In genomic region chr11:115627705-115628464, GRCm38 (mm10) we compare ENCODE assay signal across 8 mouse cellular contexts. TPM values are rescaled to one million over a fixed set of nuclear protein-coding genes. Genes with fewer than 3 reads are reported as not detected.
DNase-seq lines count a peak whose midpoint lies in the region; ATAC-seq and TF ChIP-seq lines count a peak whose summit lies in the region.

TSS of gene Slc25a19 (minus strand) at chr11:115628295.

- H3K4me1 ChIP-seq in cortical plate, adult 2 months (ENCODE audit: control insufficient read depth, insufficient read depth, low read length): peaks cover 1% of the 10 kb centered on the region; the same call in 1 of the 2 replicates
- peaks cover 60% of the 10 kb centered on the region for H3K4me1 ChIP-seq in megakaryocyte, embryonic 14.5 days

- peak; percentile 88 for ATAC-seq in activated CD4-positive, CD25-positive, alpha-beta regulatory T cell, adult 4 months

- H3K9me3 ChIP-seq in megakaryocyte, embryonic 14.5 days: no peaks in the 10 kb centered on the region

- peak; percentile 77; the same call in 1 of the 2 replicates for TF ChIP-seq POLR2A in cortical plate, adult 2 months (IDR thresholded peaks at IDR 0.05; ENCODE audit: extremely low read depth, insufficient read depth, low read length)

- H3K4me3 ChIP-seq in cortical plate, adult 2 months (ENCODE audit: insufficient read depth, low read length): peak within 1 kb of the TSS; percentile 61
- peak within 1 kb of the TSS; percentile 94 for H3K4me3 ChIP-seq in megakaryocyte, embryonic 14.5 days (replicated peaks)

- peak; percentile 99 for DNase-seq in gastrocnemius, adult 8-10 months (ENCODE audit: low spot score in 2 of 2)
- DNase-seq in hindlimb bud, embryonic 11.5 days (ENCODE audit: extremely low spot score, low read depth, low spot score): peak; percentile 97
- peak; percentile 99 to 100 for DNase-seq in left cerebral cortex, adult 8-10 months (ENCODE audit: low spot score in 2 of 2)
- peak; percentile 100 for DNase-seq in right cerebral cortex, postnatal 10 days (ENCODE audit: low spot score in 2 of 2)
- DNase-seq in urinary bladder, postnatal 25 days (ENCODE audit: low spot score): peak; percentile 97

- H3K27ac ChIP-seq in cortical plate, adult 2 months (ENCODE audit: insufficient read depth, low read length): no peak within 1 kb of the TSS

- H3K27me3 ChIP-seq in megakaryocyte, embryonic 14.5 days (replicated peaks): no peaks in the 10 kb centered on the region

- no peak for TF ChIP-seq CTCF in cortical plate, adult 2 months (IDR thresholded peaks at IDR 0.05; ENCODE audit: extremely low read depth, insufficient read depth, low read length)

- peaks cover 25% of the 10 kb centered on the region for H3K36me3 ChIP-seq in megakaryocyte, embryonic 14.5 days (replicated peaks; ENCODE audit: low read length)

RNA-seq across cellular contexts. Expression of gene Slc25a19, which starts in this region (rescaled TPM):
- 10 to 100 TPM; 68.7 to 90.3 TPM for polyA plus RNA-seq in activated CD4-positive, CD25-positive, alpha-beta regulatory T cell, adult 4 months (2017; shearing (Covaris generic))
- polyA plus RNA-seq in cortical plate, adult 2 months (2012; rRNA removed): 88.3 and 91.8 TPM in 2 replicates
- total RNA-seq in gastrocnemius, adult 8-10 months (2022): 10 to 100 TPM; 35.7 to 45.7 (median 40.7) TPM
- total RNA-seq in left cerebral cortex, adult 8-10 months (2022): 10 to 100 TPM; 54.5 to 62.2 (median 58.5) TPM
- polyA plus RNA-seq in megakaryocyte, embryonic 14.5 days (2012; ENCODE audit: insufficient read depth, low replicate concordance): 10.5 and 20.5 TPM in 2 replicates
